14 mouse cellular contexts compared by ENCODE assay signal in the genomic region with DNA sequence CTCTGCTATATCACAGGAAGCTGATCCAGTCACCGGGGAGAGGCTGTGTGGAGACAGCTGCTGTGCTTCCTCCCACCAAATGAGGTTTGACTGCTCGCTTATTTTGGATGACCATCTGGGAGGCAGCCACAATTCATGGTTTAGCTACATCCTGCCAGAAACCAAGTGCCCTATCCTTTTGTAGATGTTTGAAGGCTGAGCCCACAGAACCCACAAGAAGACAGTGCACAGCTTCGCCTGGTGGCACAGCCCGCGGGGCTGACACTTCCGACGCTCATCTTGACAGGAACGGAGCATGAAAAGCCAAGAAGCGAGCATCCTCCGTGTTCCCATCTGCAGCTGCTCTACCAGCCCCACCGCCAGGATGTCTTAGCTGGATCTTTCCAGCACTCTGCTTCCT.
DNase-seq lines count a peak whose midpoint lies in the region; ATAC-seq and TF ChIP-seq lines count a peak whose summit lies in the region.
"Had no signal": no experiment of that assay in that cellular context is flagged by ENCODE, and none has a peak within 500 bp of the region (broad histone marks: within the 10 kb centered on the region; RNA-seq: fewer than 3 reads in every experiment).

No protein-coding gene starts in this region.

- H3K9ac ChIP-seq in forebrain, embryonic 16.5 days (replicated peaks; ENCODE audit: low read depth, low read length) = no peak overlapping the region
- H3K9ac ChIP-seq: liver, embryonic 14.5 days; neural tube, embryonic 12.5 days had no signal

- peak overlapping the region; percentile 50; the same call in 1 of the 2 replicates for H3K27ac ChIP-seq in left cerebral cortex, adult 2 months
- H3K27ac ChIP-seq in gastrocnemius, adult 2 months = no peak overlapping the region
- H3K27ac ChIP-seq in forebrain, embryonic 16.5 days (ENCODE audit: low read length) = no peak overlapping the region
- H3K27ac ChIP-seq: liver, embryonic 14.5 days; neural tube, embryonic 12.5 days had no signal

- 77% methylated on average over 11 of the region's 11 CpGs for WGBS in forebrain, embryonic 16.5 days

- H3K9me3 ChIP-seq in forebrain, embryonic 16.5 days (ENCODE audit: control insufficient read depth, low read length) = no peaks in the 10 kb centered on the region
- H3K9me3 ChIP-seq: neural tube, embryonic 12.5 days had no signal

- TF ChIP-seq CTCF in left cerebral cortex, adult 2 months (IDR thresholded peaks at IDR 0.05) = peak; percentile 36
- no peak for TF ChIP-seq CTCF in gastrocnemius, adult 2 months (IDR thresholded peaks at IDR 0.05)

- H3K4me2 ChIP-seq in forebrain, embryonic 16.5 days (ENCODE audit: low read length) = no peak overlapping the region
- H3K4me2 ChIP-seq: heart, embryonic 11.5 days; neural tube, embryonic 12.5 days had no signal

- H3K4me1 ChIP-seq in forebrain, embryonic 16.5 days (replicated peaks; ENCODE audit: control insufficient read depth, insufficient read depth, low read length) = peaks cover 8% of the 10 kb centered on the region; the same call in 1 of the 2 replicates
- H3K4me1 ChIP-seq: neural tube, embryonic 12.5 days had no signal

- DNase-seq in frontal cortex, adult 2 months (ENCODE audit: extremely low spot score in 1 of 2, low spot score in 1 of 2) = peak; percentile 62 to 75
- peak; percentile 22 to 55 for DNase-seq in layer of hippocampus, adult 18-20 months (ENCODE audit: low spot score in 2 of 2)
- peak; percentile 49 to 52 for DNase-seq in left cerebral cortex, adult 2 months (ENCODE audit: extremely low spot score in 1 of 2, low spot score in 2 of 2)
- peak; percentile 35 for DNase-seq in right cerebral cortex, postnatal 14 days
- no peak for DNase-seq in gastrocnemius, adult 2 months
- no peak for DNase-seq in adrenal gland, adult 18-20 months (ENCODE audit: low spot score in 2 of 2)
- DNase-seq: kidney, postnatal 4 days; midbrain, embryonic 14.5 days; thymus, postnatal 14 days had no signal

- no peaks in the 10 kb centered on the region for H3K27me3 ChIP-seq in forebrain, embryonic 16.5 days (replicated peaks; ENCODE audit: control insufficient read depth, insufficient read depth, low read length)
- H3K27me3 ChIP-seq: neural tube, embryonic 12.5 days had no signal

- no peaks in the 10 kb centered on the region for H3K36me3 ChIP-seq in forebrain, embryonic 16.5 days (ENCODE audit: control insufficient read depth, insufficient read depth)
- H3K36me3 ChIP-seq: neural tube, embryonic 12.5 days had no signal

- no peak for ATAC-seq in forebrain, embryonic 16.5 days
- ATAC-seq: intestine, embryonic 16.5 days had no signal

- intact Hi-C loops in left cerebral cortex, adult 2 months (cut with DNase I) = loop anchor here (2.0 kb wide), 1 partner anchor 153 kb away; no protein-coding TSS in a partner anchor
- intact Hi-C loops in gastrocnemius, adult 2 months (cut with DNase I) = no loop called here

- H3K4me3 ChIP-seq in left cerebral cortex, adult 2 months = no peak overlapping the region
- H3K4me3 ChIP-seq in gastrocnemius, adult 2 months = no peak overlapping the region
- H3K4me3 ChIP-seq in forebrain, embryonic 16.5 days (replicated peaks; ENCODE audit: low read length) = no peak overlapping the region
- H3K4me3 ChIP-seq: neural tube, embryonic 12.5 days had no signal

Comparison
In these comparisons a context has a peak if more than half of its experiments do, and no peak if none do; other contexts are left out.
1. DNase-seq: peak in frontal cortex, adult 2 months (2 of 2), layer of hippocampus, adult 18-20 months (2 of 2), left cerebral cortex, adult 2 months (2 of 2) and right cerebral cortex, postnatal 14 days (single experiment); none in gastrocnemius, adult 2 months (single experiment) and adrenal gland, adult 18-20 months (0 of 2).